9 mouse cellular contexts compared by ENCODE assay signal in the genomic region with DNA sequence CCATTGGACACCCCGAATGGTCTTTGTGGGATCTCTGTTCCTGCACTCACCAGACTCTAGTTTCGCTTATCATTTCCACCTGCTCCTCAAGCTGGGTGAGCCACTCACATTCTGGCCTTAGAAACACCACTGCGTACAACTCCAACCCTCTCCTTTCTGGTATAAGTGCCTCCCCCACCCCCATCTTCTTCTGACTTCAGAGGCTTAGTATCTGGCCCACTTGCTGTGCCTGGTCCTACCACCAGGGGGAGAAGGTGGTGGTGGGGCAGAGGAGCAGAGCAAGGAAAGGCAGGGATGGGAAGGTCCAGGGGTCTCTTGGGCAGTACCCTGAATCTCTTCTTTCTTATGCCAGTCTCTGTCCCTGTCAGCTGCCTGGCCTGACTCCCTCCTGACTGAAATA. TPM values are rescaled to one million over a fixed set of nuclear protein-coding genes. Genes with fewer than 3 reads are reported as not detected.
DNase-seq lines count a peak whose midpoint lies in the region; ATAC-seq and TF ChIP-seq lines count a peak whose summit lies in the region.
"Had no signal": no experiment of that assay in that cellular context is flagged by ENCODE, and none has a peak within 500 bp of the region (broad histone marks: within the 10 kb centered on the region; RNA-seq: fewer than 3 reads in every experiment).

No protein-coding gene starts in this region.

- H3K27me3 ChIP-seq in heart, embryonic 16.5 days (ENCODE audit: control insufficient read depth, insufficient read depth, low read length), result no peaks in the 10 kb centered on the region
- no peaks in the 10 kb centered on the region for H3K27me3 ChIP-seq in lung, embryonic 15.5 days
- H3K27me3 ChIP-seq: heart, embryonic 15.5 days had no signal

- no peak overlapping the region for H3K4me2 ChIP-seq in heart, embryonic 16.5 days (ENCODE audit: low read depth, low read length)
- H3K4me2 ChIP-seq in lung, embryonic 15.5 days, result no peak overlapping the region
- H3K4me2 ChIP-seq: heart, embryonic 15.5 days had no signal

- TF ChIP-seq CTCF in layer of hippocampus, adult 2 months (conservative IDR thresholded peaks at IDR 0.05), result peak; percentile 90
- peak; percentile 77 for TF ChIP-seq CTCF in bone marrow macrophage, adult 2 months (IDR thresholded peaks at IDR 0.05; ENCODE audit: low read depth, low read length)

- peak; percentile 42; the same call in 1 of the 2 replicates for ATAC-seq in heart, embryonic 16.5 days (replicated peaks; ENCODE audit: extremely low read depth, insufficient read depth, low FRiP score)
- ATAC-seq in lung, embryonic 15.5 days (ENCODE audit: borderline replicate concordance, extremely low read depth, low FRiP score, low TSS enrichment), result 0 out of 2 replicates have a peak, but pooled peaks have one; percentile 16

- whole genome bisulfite sequencing in heart, embryonic 16.5 days, result 80% methylated on average over 3 of the region's 3 CpGs
- WGBS in lung, embryonic 15.5 days, result 73% methylated on average over 3 of the region's 3 CpGs

- TF ChIP-seq POLR2A in bone marrow macrophage, adult 2 months (IDR thresholded peaks at IDR 0.05; ENCODE audit: borderline replicate concordance, low read depth, low read length), result no peak

- DNase-seq in layer of hippocampus, adult 2 months (ENCODE audit: low spot score in 2 of 2), result peak in 1 of 2 experiments; percentile 70
- DNase-seq in layer of hippocampus, adult 18-20 months (ENCODE audit: low spot score in 2 of 2), result no peak
- DNase-seq in MEL-GATA-1-ER (ENCODE audit: extremely low read depth, low read depth), result peak; percentile 43
- DNase-seq in spleen, postnatal 10 days (ENCODE audit: low spot score in 2 of 2), result peak; percentile 62 to 84
- no peak for DNase-seq in layer of hippocampus, postnatal 14 days (ENCODE audit: low spot score in 2 of 2)

- no peaks in the 10 kb centered on the region for H3K36me3 ChIP-seq in heart, embryonic 16.5 days (ENCODE audit: control insufficient read depth, insufficient read depth)
- H3K36me3 ChIP-seq in lung, embryonic 15.5 days, result no peaks in the 10 kb centered on the region
- H3K36me3 ChIP-seq: heart, embryonic 15.5 days had no signal

- no peak overlapping the region for H3K9ac ChIP-seq in heart, embryonic 16.5 days (ENCODE audit: low read length)
- no peak overlapping the region for H3K9ac ChIP-seq in lung, embryonic 15.5 days
- H3K9ac ChIP-seq: heart, embryonic 15.5 days had no signal

- no peaks in the 10 kb centered on the region for H3K9me3 ChIP-seq in heart, embryonic 16.5 days (replicated peaks; ENCODE audit: control insufficient read depth, low read length)
- H3K9me3 ChIP-seq in lung, embryonic 15.5 days, result no peaks in the 10 kb centered on the region
- H3K9me3 ChIP-seq: heart, embryonic 15.5 days had no signal

- no peak overlapping the region for H3K27ac ChIP-seq in layer of hippocampus, adult 2 months
- no peak overlapping the region for H3K27ac ChIP-seq in bone marrow macrophage, adult 2 months (ENCODE audit: insufficient read depth, low read depth, low read length)
- H3K27ac ChIP-seq in heart, embryonic 16.5 days (ENCODE audit: low read length), result no peak overlapping the region
- no peak overlapping the region for H3K27ac ChIP-seq in lung, embryonic 15.5 days
- H3K27ac ChIP-seq: heart, embryonic 15.5 days had no signal

- H3K4me3 ChIP-seq in layer of hippocampus, adult 2 months, result no peak overlapping the region
- no peak overlapping the region for H3K4me3 ChIP-seq in bone marrow macrophage, adult 2 months (ENCODE audit: insufficient read depth, low read length)
- no peak overlapping the region for H3K4me3 ChIP-seq in heart, embryonic 16.5 days (ENCODE audit: low read length)
- no peak overlapping the region for H3K4me3 ChIP-seq in lung, embryonic 15.5 days
- H3K4me3 ChIP-seq: heart, embryonic 15.5 days had no signal

- no peaks in the 10 kb centered on the region; the same call in 1 of the 2 replicates for H3K4me1 ChIP-seq in bone marrow macrophage, adult 2 months (ENCODE audit: control insufficient read depth, insufficient read depth, low read length)
- H3K4me1 ChIP-seq in heart, embryonic 16.5 days (ENCODE audit: control insufficient read depth, insufficient read depth, low read length), result 0 out of 2 replicates have a peak, but pooled peaks cover 3% of the 10 kb centered on the region
- 0 out of 2 replicates have a peak, but pooled peaks cover 4% of the 10 kb centered on the region for H3K4me1 ChIP-seq in lung, embryonic 15.5 days

RNA-seq across cellular contexts. Expression of a gene that starts 5.3 kb away (rescaled TPM):
- total RNA-seq in layer of hippocampus, adult 2 months (2021), result 10 to 100 TPM; 33.7 to 34.7 TPM
- 10 to 100 TPM; 30.0 to 34.4 TPM for total RNA-seq in layer of hippocampus, adult 18-20 months (2021)
- polyA plus RNA-seq in bone marrow macrophage, adult 2 months (2012; ENCODE audit: insufficient read depth, insufficient read length, missing spikeins), result 5.0 and 5.6 TPM in 2 replicates
- 15.7 and 15.8 TPM in 2 replicates for polyA plus RNA-seq in heart, embryonic 16.5 days (2015; fragmentation: Nextera tagmentation; extraction: Ambion mirVana)
- polyA plus RNA-seq in lung, embryonic 15.5 days (2015; fragmentation: Nextera tagmentation; extraction: Ambion mirVana), result 13.9 and 14.6 TPM in 2 replicates
- 10 to 100 TPM; 31.2 to 31.4 TPM for total RNA-seq in layer of hippocampus, postnatal 14 days (2021)

Comparison
In these comparisons a context has a peak if more than half of its experiments do, and no peak if none do; other contexts are left out.
1. DNase-seq: peak in MEL-GATA-1-ER (single experiment) and spleen, postnatal 10 days (2 of 2); none in layer of hippocampus, adult 18-20 months (0 of 2) and layer of hippocampus, postnatal 14 days (0 of 2).